Mouse (Mus musculus): ENCODE results near the gene Aldh3b3. TPM values are rescaled to one million over a fixed set of nuclear protein-coding genes. Genes with fewer than 3 reads are reported as not detected.

Aldh3b3 gene
- polyA plus RNA-seq, 1 experiment = 0.07 TPM

- 66% methylated on average over 6 of the region's 6 CpGs for WGBS
- no peak for TF ChIP-seq CTCF (IDR thresholded peaks at IDR 0.05; ENCODE audit: extremely low read depth, insufficient read depth, insufficient read length, insufficient replicate concordance)
- no peak for TF ChIP-seq POLR2A (IDR thresholded peaks at IDR 0.05; ENCODE audit: low read depth, low read length)
- no peaks in the 10 kb centered on the region for H3K27me3 ChIP-seq (ENCODE audit: control insufficient read depth, insufficient read depth, low read length)
- H3K4me3 ChIP-seq (ENCODE audit: extremely low read depth, insufficient read depth, insufficient read length) = no peak overlapping the region
- no peak overlapping the region for H3K27ac ChIP-seq (ENCODE audit: insufficient read depth, low read length)
- H3K36me3 ChIP-seq (ENCODE audit: control insufficient read depth, insufficient read depth, low read length) = no peaks in the 10 kb centered on the region
- peaks cover 48% of the 10 kb centered on the region for H3K4me1 ChIP-seq (ENCODE audit: control insufficient read depth, insufficient read depth, insufficient read length)
- DNase-seq (ENCODE audit: low read depth in 1 of 2, low spot score in 2 of 2) = no peak
Measured at GRCm38 (mm10) chr19:3926685-3927084, 31.8 kb upstream of the Aldh3b3 start.

GRCm38 (mm10) chr19:3927989-3928388, 30.5 kb upstream of the Aldh3b3 start:
- no peak overlapping the region for H3K4me3 ChIP-seq (ENCODE audit: extremely low read depth, insufficient read depth, insufficient read length)
- no peaks in the 10 kb centered on the region for H3K36me3 ChIP-seq (ENCODE audit: control insufficient read depth, insufficient read depth, low read length)
- DNase-seq (ENCODE audit: low read depth in 1 of 2, low spot score in 2 of 2) = no peak
- no peak overlapping the region for H3K27ac ChIP-seq (ENCODE audit: insufficient read depth, low read length)
- WGBS = 85% methylated on average over 4 of the region's 4 CpGs
- TF ChIP-seq POLR2A (IDR thresholded peaks at IDR 0.05; ENCODE audit: low read depth, low read length) = no peak
- no peak for TF ChIP-seq CTCF (IDR thresholded peaks at IDR 0.05; ENCODE audit: extremely low read depth, insufficient read depth, insufficient read length, insufficient replicate concordance)
- H3K4me1 ChIP-seq (ENCODE audit: control insufficient read depth, insufficient read depth, insufficient read length) = peaks cover 42% of the 10 kb centered on the region
- no peaks in the 10 kb centered on the region for H3K27me3 ChIP-seq (ENCODE audit: control insufficient read depth, insufficient read depth, low read length)

GRCm38 (mm10) chr19:3928779-3929178, 29.7 kb upstream of the Aldh3b3 start:
- H3K4me1 ChIP-seq (ENCODE audit: control insufficient read depth, insufficient read depth, insufficient read length) = peaks cover 37% of the 10 kb centered on the region
- H3K36me3 ChIP-seq (ENCODE audit: control insufficient read depth, insufficient read depth, low read length) = no peaks in the 10 kb centered on the region
- H3K4me3 ChIP-seq (ENCODE audit: extremely low read depth, insufficient read depth, insufficient read length) = no peak overlapping the region
- TF ChIP-seq CTCF (IDR thresholded peaks at IDR 0.05; ENCODE audit: extremely low read depth, insufficient read depth, insufficient read length, insufficient replicate concordance) = no peak
- no peak for TF ChIP-seq POLR2A (IDR thresholded peaks at IDR 0.05; ENCODE audit: low read depth, low read length)
- H3K27me3 ChIP-seq (ENCODE audit: control insufficient read depth, insufficient read depth, low read length) = no peaks in the 10 kb centered on the region
- peak overlapping the region; percentile 81 for H3K27ac ChIP-seq (ENCODE audit: insufficient read depth, low read length)
- 78% methylated on average over 4 of the region's 4 CpGs for WGBS
- no peak for DNase-seq (ENCODE audit: low read depth in 1 of 2, low spot score in 2 of 2)

GRCm38 (mm10) chr19:3929211-3929941, 29.1 kb upstream of the Aldh3b3 start, which contains the start of gene Aldh3b1:
TSS of gene Aldh3b1 (minus strand) at chr19:3929808.
- H3K4me3 ChIP-seq (ENCODE audit: extremely low read depth, insufficient read depth, insufficient read length) = peak within 1 kb of the TSS; percentile 53; the same call in 1 of the 2 replicates
- DNase-seq (ENCODE audit: low read depth in 1 of 2, low spot score in 2 of 2) = no peak
- TF ChIP-seq CTCF (IDR thresholded peaks at IDR 0.05; ENCODE audit: extremely low read depth, insufficient read depth, insufficient read length, insufficient replicate concordance) = no peak
- TF ChIP-seq POLR2A (IDR thresholded peaks at IDR 0.05; ENCODE audit: low read depth, low read length) = no peak
- WGBS = 21% methylated on average over 12 of the region's 12 CpGs
- H3K27ac ChIP-seq (ENCODE audit: insufficient read depth, low read length) = peak within 1 kb of the TSS; percentile 81
- no peaks in the 10 kb centered on the region for H3K36me3 ChIP-seq (ENCODE audit: control insufficient read depth, insufficient read depth, low read length)
- H3K4me1 ChIP-seq (ENCODE audit: control insufficient read depth, insufficient read depth, insufficient read length) = peaks cover 36% of the 10 kb centered on the region; the same call in 1 of the 2 replicates
- no peaks in the 10 kb centered on the region for H3K27me3 ChIP-seq (ENCODE audit: control insufficient read depth, insufficient read depth, low read length)

- Histone ChIP-seq H3K27ac (ENCODE audit: insufficient read depth, low read length) (peak overlapping the region; percentile 81), H3K4me1 (ENCODE audit: control insufficient read depth, insufficient read depth, insufficient read length) (peaks cover 36% of the 10 kb centered on the region; the same call in 1 of the 2 replicates), H3K4me3 (ENCODE audit: extremely low read depth, insufficient read depth, insufficient read length) (peak overlapping the region; percentile 53; the same call in 1 of the 2 replicates), H3K36me3 (ENCODE audit: control insufficient read depth, insufficient read depth, low read length) (no peaks in the 10 kb centered on the region), H3K27me3 (ENCODE audit: control insufficient read depth, insufficient read depth, low read length) (no peaks in the 10 kb centered on the region)
- WGBS = 35% methylated on average over 21 of the region's 21 CpGs
- TF ChIP-seq CTCF (IDR thresholded peaks at IDR 0.05; ENCODE audit: extremely low read depth, insufficient read depth, insufficient read length, insufficient replicate concordance) = no peak
- peak; percentile 29; the same call in 1 of the 2 replicates for TF ChIP-seq POLR2A (IDR thresholded peaks at IDR 0.05; ENCODE audit: low read depth, low read length)
- no peak for DNase-seq (ENCODE audit: low read depth in 1 of 2, low spot score in 2 of 2)
Measured at GRCm38 (mm10) chr19:3930262-3931057, 28.0 kb upstream of the Aldh3b3 start.

GRCm38 (mm10) chr19:3931716-3932115, 26.7 kb upstream of the Aldh3b3 start:
- WGBS = 53% methylated on average over 9 of the region's 9 CpGs
- DNase-seq (ENCODE audit: low read depth in 1 of 2, low spot score in 2 of 2) = no peak
- Histone ChIP-seq H3K4me3 (ENCODE audit: extremely low read depth, insufficient read depth, insufficient read length) (no peak overlapping the region), H3K27me3 (ENCODE audit: control insufficient read depth, insufficient read depth, low read length) (no peaks in the 10 kb centered on the region), H3K4me1 (ENCODE audit: control insufficient read depth, insufficient read depth, insufficient read length) (peaks cover 34% of the 10 kb centered on the region; the same call in 1 of the 2 replicates), H3K36me3 (ENCODE audit: control insufficient read depth, insufficient read depth, low read length) (0 out of 2 replicates have a peak, but pooled peaks cover 1% of the 10 kb centered on the region), H3K27ac (ENCODE audit: insufficient read depth, low read length) (peak overlapping the region; percentile 81)
- TF ChIP-seq CTCF (IDR thresholded peaks at IDR 0.05; ENCODE audit: extremely low read depth, insufficient read depth, insufficient read length, insufficient replicate concordance) = no peak
- no peak; the same call in 1 of the 2 replicates for TF ChIP-seq POLR2A (IDR thresholded peaks at IDR 0.05; ENCODE audit: low read depth, low read length)
